Mouse (Mus musculus) testis, postnatal 10 days (tissue): Measurements from ENCODE around the gene Pnmt.

Source experiments
- DNase-seq: peaks from one replicate; pipeline ENCODE4 v3.0.0; 2021; ENCODE audit warnings: low spot score

The Pnmt gene

GRCm38 (mm10) chr11:98384216-98384615 lies 2.0 kb upstream of the Pnmt start:
- no peak for DNase-seq

GRCm38 (mm10) chr11:98384721-98385637 lies 1.3 kb upstream of the Pnmt start:
- DNase-seq: peak; percentile 50

GRCm38 (mm10) chr11:98386596-98386995 lies 346 bp downstream of the Pnmt start:
- peak; percentile 48 for DNase-seq

GRCm38 (mm10) chr11:98387056-98387577 lies 867 bp downstream of the Pnmt start:
- no peak for DNase-seq

- DNase-seq: no peak
Observed at GRCm38 (mm10) chr11:98388282-98388681, 2.0 kb downstream of the Pnmt start.

GRCm38 (mm10) chr11:98389221-98389780 lies 3.1 kb downstream of the Pnmt start:
- DNase-seq: peak; percentile 75

GRCm38 (mm10) chr11:98390141-98390540 lies 3.9 kb downstream of the Pnmt start:
- peak; percentile 47 for DNase-seq

GRCm38 (mm10) chr11:98392034-98392433 lies 5.8 kb downstream of the Pnmt start:
- DNase-seq: no peak

- DNase-seq: no peak
Observed at GRCm38 (mm10) chr11:98392645-98393044, 6.4 kb downstream of the Pnmt start.

GRCm38 (mm10) chr11:98393317-98393716 lies 7.1 kb downstream of the Pnmt start:
- DNase-seq: peak; percentile 82

GRCm38 (mm10) chr11:98394301-98394700 lies 8.1 kb downstream of the Pnmt start:
- peak; percentile 47 for DNase-seq

- DNase-seq: peak; percentile 68
Observed at GRCm38 (mm10) chr11:98395041-98395440, 8.8 kb downstream of the Pnmt start.

GRCm38 (mm10) chr11:98397946-98398345 lies 11.7 kb downstream of the Pnmt start:
- no peak for DNase-seq

- DNase-seq: peak; percentile 92
Observed at GRCm38 (mm10) chr11:98400161-98400726, 14.0 kb downstream of the Pnmt start, which contains the start of gene Pgap3. TSS of gene Pgap3 (minus strand) at chr11:98400490.

GRCm38 (mm10) chr11:98400816-98401215 lies 14.6 kb downstream of the Pnmt start:
- no peak for DNase-seq

- no peak for DNase-seq
Observed at GRCm38 (mm10) chr11:98406621-98407020, 20.4 kb downstream of the Pnmt start.

GRCm38 (mm10) chr11:98408872-98409271 lies 22.6 kb downstream of the Pnmt start:
- DNase-seq: no peak

GRCm38 (mm10) chr11:98409341-98409822 lies 23.1 kb downstream of the Pnmt start:
- peak; percentile 66 for DNase-seq

- DNase-seq: peak; percentile 83
Observed at GRCm38 (mm10) chr11:98412273-98412796, 26.1 kb downstream of the Pnmt start, which contains the start of gene Erbb2. TSS of gene Erbb2 (plus strand) at chr11:98412470.

GRCm38 (mm10) chr11:98412797-98413301 lies 26.6 kb downstream of the Pnmt start:
- no peak for DNase-seq

GRCm38 (mm10) chr11:98413731-98414130 lies 27.5 kb downstream of the Pnmt start:
- DNase-seq: no peak

- no peak for DNase-seq
Observed at GRCm38 (mm10) chr11:98414162-98414561, 27.9 kb downstream of the Pnmt start.
